Mouse (Mus musculus): ENCODE measurements around the gene Elk3.

GRCm38 (mm10) chr10:93335001-93335400, 24.1 kb upstream of the Elk3 start:
- no peak for TF ChIP-seq POLR2A (IDR thresholded peaks at IDR 0.05; ENCODE audit: borderline replicate concordance, control insufficient read depth, low read depth, low read length)
- TF ChIP-seq CTCF (IDR thresholded peaks at IDR 0.05; ENCODE audit: control insufficient read depth, insufficient read depth, low read length): no peak
